Mouse (Mus musculus) midbrain, embryonic 16.5 days (tissue): Measurements from ENCODE around the gene Itpr1. TPM values are rescaled to one million over a fixed set of nuclear protein-coding genes. Genes with fewer than 3 reads are reported as not detected.

Experiments
- ATAC-seq: fragments of 200-750 bp; cut with Nextera tagmentation; 2 replicates; pipeline ENCODE4 v1.8.0; 2017; ENCODE audit warnings: moderate TSS enrichment
- H3K27ac ChIP-seq: fragments of 300-500 bp; sonication (generic); 2 replicates; pipeline ENCODE4 v1.5.1; 2014; ENCODE audit warnings: mild to moderate bottlenecking, low read length, mixed read lengths
- H3K27me3 ChIP-seq: fragments of 300-500 bp; sonication (generic); 2 replicates; pipeline ENCODE4 v1.6.1; 2014; ENCODE audit warnings: low read depth, low read length, mixed read lengths; ENCODE audit not compliant: control insufficient read depth, insufficient read depth
- H3K36me3 ChIP-seq: fragments of 300-500 bp; sonication (generic); 2 replicates; pipeline ENCODE4 v1.6.1; 2014; ENCODE audit warnings: mild to moderate bottlenecking, low read length, moderate library complexity, mixed read lengths; ENCODE audit not compliant: control insufficient read depth, insufficient read depth
- H3K4me1 ChIP-seq: fragments of 300-500 bp; sonication (generic); 2 replicates; pipeline ENCODE4 v1.6.1; 2014; ENCODE audit warnings: mild to moderate bottlenecking, low read length, mixed read lengths; ENCODE audit not compliant: control insufficient read depth, insufficient read depth
- H3K4me2 ChIP-seq: fragments of 300-500 bp; sonication (generic); 2 replicates; pipeline ENCODE4 v1.6.1; 2014; ENCODE audit warnings: mild to moderate bottlenecking, low read length, mixed read lengths
- H3K4me3 ChIP-seq: fragments of 300-500 bp; sonication (generic); 2 replicates; pipeline ENCODE4 v1.5.1; 2014; ENCODE audit warnings: low read depth, mild to moderate bottlenecking, low read length, moderate library complexity, mixed read lengths
- H3K9ac ChIP-seq: fragments of 300-500 bp; sonication (generic); 2 replicates; pipeline ENCODE4 v1.6.1; 2014; ENCODE audit warnings: low read depth, low read length, mixed read lengths
- H3K9me3 ChIP-seq: fragments of 300-500 bp; sonication (generic); replicated peaks from 2 replicates; pipeline ENCODE4 v1.6.1; 2014; ENCODE audit warnings: mild to moderate bottlenecking, low read length, mixed read lengths; ENCODE audit not compliant: control insufficient read depth, poor library complexity, severe bottlenecking
- WGBS: fragments of 180-500 bp; shearing (Covaris S2); extraction: QIAGEN DNeasy Blood & Tissue Kit; methylation state at CpG from one replicate; pipeline ENCODE4 v1.1.7; 2014; 5-methylcytosine and 5-hydroxymethylcytosine counted together
- polyA plus RNA-seq: library from polyadenylated mRNA; unstranded; fragments of >200 nt; fragmentation: Nextera tagmentation; extraction: Ambion mirVana; gene quantifications from 2 replicates; pipeline ENCODE4 v1.2.1, GENCODE M21; 2015

Gene Itpr1
- polyA plus RNA-seq, 1 experiment from 2014 or later, result 4.2 TPM

DNA sequence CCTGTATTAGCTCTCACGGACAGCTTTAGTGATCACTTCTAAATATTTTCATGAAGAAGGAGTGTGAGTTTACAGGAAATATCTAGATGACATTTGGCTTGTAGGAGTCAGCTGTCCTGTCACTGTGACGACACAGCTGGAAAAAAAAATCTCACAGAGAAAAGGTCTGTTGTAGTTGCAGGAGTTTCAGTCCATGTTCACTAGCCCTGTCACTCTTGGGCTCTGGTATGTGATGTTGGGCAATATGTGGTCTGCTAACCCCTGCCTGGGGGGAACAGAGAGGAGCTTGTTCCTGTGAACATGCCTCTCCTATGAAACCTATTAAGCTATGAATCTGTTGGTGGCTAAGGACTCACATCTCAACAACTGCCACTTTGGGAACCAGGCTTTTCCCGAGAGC is 166.1 kb downstream of the Itpr1 start:
- H3K36me3 ChIP-seq, result 0 out of 2 replicates have a peak, but pooled peaks cover 5% of the 10 kb centered on the region
- no peaks in the 10 kb centered on the region for H3K4me1 ChIP-seq
- H3K9me3 ChIP-seq, result no peaks in the 10 kb centered on the region
- H3K4me3 ChIP-seq, result no peak overlapping the region
- H3K27me3 ChIP-seq, result no peaks in the 10 kb centered on the region
- H3K4me2 ChIP-seq, result no peak overlapping the region
- no peak overlapping the region for H3K9ac ChIP-seq
- no peak overlapping the region for H3K27ac ChIP-seq
- 86% methylated on average over 3 of the region's 3 CpGs for WGBS
- no peak for ATAC-seq

- Histone ChIP-seq H3K36me3 (0 out of 2 replicates have a peak, but pooled peaks cover 5% of the 10 kb centered on the region), H3K27ac (no peak overlapping the region), H3K4me1 (no peaks in the 10 kb centered on the region), H3K9ac (no peak overlapping the region), H3K4me2 (no peak overlapping the region), H3K4me3 (no peak overlapping the region), H3K27me3 (no peaks in the 10 kb centered on the region), H3K9me3 (no peaks in the 10 kb centered on the region)
- no peak for ATAC-seq
- 84% methylated on average over 2 of the region's 2 CpGs for WGBS
These were observed 167.3 kb downstream of the Itpr1 start for GRCm38 (mm10) chr6:108380209-108380608.

DNA sequence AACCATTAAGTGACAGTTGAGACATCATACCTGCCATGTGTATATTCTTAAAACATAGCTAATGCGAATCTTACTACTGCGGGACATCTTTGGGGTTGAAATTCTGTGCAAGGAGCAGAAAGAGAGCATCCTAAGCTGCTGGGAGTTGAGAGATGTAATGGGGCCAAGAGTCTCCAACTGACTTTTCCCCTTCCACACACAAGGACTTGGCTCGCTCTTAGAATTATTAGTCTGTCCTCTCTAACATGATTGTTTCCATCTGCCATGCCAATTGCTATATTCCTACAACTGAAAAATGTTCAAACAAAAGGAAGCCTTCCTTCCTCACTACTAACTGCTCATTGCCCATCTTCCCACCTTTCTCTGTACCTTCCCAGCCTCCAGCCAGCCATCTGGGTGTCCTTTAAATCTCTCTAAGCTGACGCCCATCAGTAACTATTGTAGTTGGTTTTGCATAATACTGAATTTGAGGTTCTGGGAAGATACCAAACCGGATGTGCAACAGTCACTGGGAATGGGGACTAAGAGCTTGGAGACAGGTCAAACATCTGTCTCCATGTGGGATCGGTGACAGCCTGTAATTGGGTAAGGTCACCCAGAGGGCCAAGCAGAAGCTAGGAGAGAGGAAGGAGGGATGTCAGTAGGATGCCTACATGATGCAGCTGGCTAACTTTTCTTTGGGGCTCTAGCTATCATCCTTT is 177.9 kb downstream of the Itpr1 start:
- H3K9ac ChIP-seq, result no peak overlapping the region
- 87% methylated on average over 6 of the region's 6 CpGs for WGBS
- ATAC-seq, result no peak

DNA sequence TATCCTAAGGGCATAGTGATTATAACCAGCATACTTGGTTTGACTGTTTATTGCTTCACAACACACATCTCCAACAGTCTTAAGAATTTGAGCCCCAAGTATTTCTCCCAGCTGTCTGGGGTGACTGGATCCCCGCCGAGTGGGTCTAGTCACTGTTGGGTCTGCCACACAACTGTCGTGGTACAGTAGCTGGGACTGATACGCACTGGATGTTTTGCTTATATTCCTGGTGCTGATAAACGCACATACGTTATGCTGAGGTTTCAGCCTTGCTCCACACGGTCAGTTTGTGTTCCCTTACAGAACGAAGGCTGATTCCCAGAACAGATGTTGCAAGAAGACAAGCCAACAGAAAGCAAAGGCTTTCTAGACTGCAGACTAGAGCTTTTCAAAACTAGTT is 180.2 kb downstream of the Itpr1 start:
- Histone ChIP-seq H3K9me3 (no peaks in the 10 kb centered on the region), H3K27me3 (no peaks in the 10 kb centered on the region), H3K9ac (no peak overlapping the region), H3K4me1 (no peaks in the 10 kb centered on the region), H3K4me2 (no peak overlapping the region), H3K36me3 (no peaks in the 10 kb centered on the region), H3K4me3 (no peak overlapping the region), H3K27ac (no peak overlapping the region)
- ATAC-seq, result no peak
- 96% methylated on average over 8 of the region's 8 CpGs for WGBS

More for the DNA sequence above, 177.9 kb downstream of the Itpr1 start:
- H3K36me3 ChIP-seq, result no peaks in the 10 kb centered on the region
- no peak overlapping the region for H3K4me3 ChIP-seq
- H3K27me3 ChIP-seq, result no peaks in the 10 kb centered on the region
- H3K4me1 ChIP-seq, result no peaks in the 10 kb centered on the region
- no peak overlapping the region for H3K27ac ChIP-seq
- H3K4me2 ChIP-seq, result no peak overlapping the region
- H3K9me3 ChIP-seq, result no peaks in the 10 kb centered on the region

GRCm38 (mm10) chr6:108397956-108398355 is 185.1 kb downstream of the Itpr1 start:
- ATAC-seq, result no peak
- H3K27me3 ChIP-seq, result no peaks in the 10 kb centered on the region
- no peaks in the 10 kb centered on the region for H3K9me3 ChIP-seq
- no peaks in the 10 kb centered on the region for H3K4me1 ChIP-seq
- H3K4me2 ChIP-seq, result no peak overlapping the region
- H3K27ac ChIP-seq, result no peak overlapping the region
- WGBS, result 91% methylated on average over 3 of the region's 3 CpGs
- H3K4me3 ChIP-seq, result no peak overlapping the region
- H3K9ac ChIP-seq, result no peak overlapping the region
- no peaks in the 10 kb centered on the region for H3K36me3 ChIP-seq

GRCm38 (mm10) chr6:108401412-108401955 is 188.6 kb downstream of the Itpr1 start:
- whole genome bisulfite sequencing, result 96% methylated on average over 10 of the region's 10 CpGs
- Histone ChIP-seq H3K27ac (no peak overlapping the region), H3K4me2 (no peak overlapping the region), H3K4me1 (no peaks in the 10 kb centered on the region), H3K27me3 (no peaks in the 10 kb centered on the region), H3K36me3 (no peaks in the 10 kb centered on the region), H3K9ac (no peak overlapping the region), H3K9me3 (no peaks in the 10 kb centered on the region), H3K4me3 (no peak overlapping the region)
- ATAC-seq, result no peak

DNA sequence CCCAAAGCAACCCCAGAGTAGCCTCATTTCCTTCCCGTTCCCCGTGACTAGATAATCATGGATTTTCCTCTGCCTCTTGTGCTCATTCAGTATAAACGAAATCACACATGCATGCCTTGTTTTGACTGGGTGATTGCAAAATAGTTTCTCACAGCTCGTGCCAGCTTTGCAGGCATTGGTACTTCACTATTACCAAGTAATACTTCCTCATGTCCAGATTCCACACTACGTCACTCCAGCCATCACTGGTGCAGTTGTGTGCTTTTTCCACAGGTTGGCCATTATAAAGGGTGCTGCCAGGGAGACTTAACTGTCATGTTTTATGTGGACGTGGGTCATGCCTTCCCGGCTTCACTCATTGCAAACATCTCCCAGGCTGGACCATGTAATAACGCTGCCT is 191.8 kb downstream of the Itpr1 start:
- H3K4me2 ChIP-seq, result no peak overlapping the region
- WGBS, result 93% methylated on average over 8 of the region's 8 CpGs
- ATAC-seq, result no peak
- no peaks in the 10 kb centered on the region for H3K36me3 ChIP-seq
- H3K9ac ChIP-seq, result no peak overlapping the region
- H3K27me3 ChIP-seq, result no peaks in the 10 kb centered on the region
- no peak overlapping the region for H3K27ac ChIP-seq
- H3K9me3 ChIP-seq, result no peaks in the 10 kb centered on the region
- H3K4me3 ChIP-seq, result no peak overlapping the region
- no peaks in the 10 kb centered on the region for H3K4me1 ChIP-seq

DNA sequence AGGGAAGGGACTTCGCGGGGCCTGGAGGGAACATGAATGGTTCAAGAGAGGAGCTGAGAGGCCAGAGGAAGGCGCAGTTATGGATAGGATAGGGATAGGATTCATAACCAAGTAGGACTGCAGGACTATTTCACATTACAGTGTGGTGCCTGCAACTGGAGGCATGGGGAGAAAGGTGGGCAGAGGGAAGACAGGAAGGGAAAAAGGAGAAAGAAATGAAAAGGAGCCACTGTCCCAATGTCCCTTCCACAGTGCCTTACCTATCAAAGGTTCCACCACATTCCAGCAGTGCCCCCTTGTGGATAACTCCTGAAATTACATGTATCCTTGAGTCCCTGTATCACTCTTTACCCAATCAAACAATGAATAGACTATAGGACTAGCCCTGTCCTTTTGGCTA is 195.2 kb downstream of the Itpr1 start:
- Histone ChIP-seq H3K9me3 (no peaks in the 10 kb centered on the region), H3K27ac (no peak overlapping the region), H3K27me3 (no peaks in the 10 kb centered on the region), H3K9ac (no peak overlapping the region), H3K4me1 (no peaks in the 10 kb centered on the region), H3K4me2 (no peak overlapping the region), H3K36me3 (no peaks in the 10 kb centered on the region), H3K4me3 (no peak overlapping the region)
- ATAC-seq, result peak; percentile 90
- 92% methylated on average over 3 of the region's 3 CpGs for WGBS

DNA sequence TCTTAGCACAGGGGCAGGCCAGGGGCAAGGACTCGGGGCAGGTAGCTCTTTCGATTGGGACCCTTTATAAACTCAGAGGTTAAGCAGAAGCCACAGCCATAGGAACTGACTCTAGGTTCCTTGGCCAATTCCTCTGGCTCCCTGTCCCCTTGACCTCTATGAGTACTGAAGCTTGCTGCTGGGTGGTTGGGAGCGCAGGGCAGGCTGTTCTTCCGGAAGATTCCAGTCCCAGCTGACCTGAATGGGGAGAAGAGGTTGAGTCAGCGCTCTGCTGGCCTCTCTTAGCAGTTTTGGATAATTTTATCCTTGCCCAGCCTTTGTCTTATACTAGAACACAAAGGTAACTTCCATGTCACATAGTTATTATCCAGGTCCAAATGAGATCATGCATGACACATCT is 195.8 kb downstream of the Itpr1 start:
- H3K36me3 ChIP-seq, result no peaks in the 10 kb centered on the region
- no peaks in the 10 kb centered on the region for H3K27me3 ChIP-seq
- ATAC-seq, result peak; percentile 23; the same call in 1 of the 2 replicates
- H3K4me3 ChIP-seq, result no peak overlapping the region
- WGBS, result 96% methylated on average over 5 of the region's 5 CpGs
- H3K4me1 ChIP-seq, result no peaks in the 10 kb centered on the region
- H3K9ac ChIP-seq, result no peak overlapping the region
- H3K9me3 ChIP-seq, result no peaks in the 10 kb centered on the region
- H3K27ac ChIP-seq, result no peak overlapping the region
- no peak overlapping the region for H3K4me2 ChIP-seq
